Comparison of ENCODE assay signal across 23 mouse cellular contexts in genomic region chr10:121655907-121656306, GRCm38 (mm10). TPM values are rescaled to one million over a fixed set of nuclear protein-coding genes. Genes with fewer than 3 reads are reported as not detected.
"Had no signal": no experiment of that assay in that cellular context is flagged by ENCODE, and none has a peak within 500 bp of the region (broad histone marks: within the 10 kb centered on the region; RNA-seq: fewer than 3 reads in every experiment).

No protein-coding gene starts in this region.

- H3K36me3 ChIP-seq: kidney, embryonic 15.5 days; limb, embryonic 10.5 days; limb, embryonic 13.5 days; liver, embryonic 12.5 days; liver, embryonic 15.5 days; lung, embryonic 15.5 days had no signal

- H3K4me1 ChIP-seq: kidney, embryonic 15.5 days; limb, embryonic 10.5 days; limb, embryonic 13.5 days; liver, embryonic 12.5 days; liver, embryonic 15.5 days; lung, embryonic 15.5 days; megakaryocyte, embryonic 14.5 days had no signal

- ATAC-seq: intestine, postnatal 0 days; liver, embryonic 12.5 days had no signal

- DNase-seq: kidney, adult 2 months; kidney, postnatal 10 days; kidney, postnatal 36 days; liver; lung, adult 18-20 months; lung, postnatal 10 days; lung, postnatal 36 days; midbrain, embryonic 14.5 days; right cerebral cortex, adult 18-20 months; right cerebral cortex, postnatal 14 days; right cerebral cortex, postnatal 4 days; thymus, postnatal 36 days had no signal

- H3K9me3 ChIP-seq: kidney, embryonic 15.5 days; limb, embryonic 10.5 days; limb, embryonic 13.5 days; liver, embryonic 12.5 days; liver, embryonic 15.5 days; lung, embryonic 15.5 days had no signal

- H3K27ac ChIP-seq: kidney, embryonic 15.5 days; limb, embryonic 10.5 days; limb, embryonic 13.5 days; liver, embryonic 12.5 days; liver, embryonic 15.5 days; lung, embryonic 15.5 days; stomach, postnatal 0 days had no signal

- H3K9ac ChIP-seq: kidney, embryonic 15.5 days; limb, embryonic 13.5 days; liver, embryonic 12.5 days; liver, embryonic 15.5 days; lung, embryonic 15.5 days had no signal

- H3K4me2 ChIP-seq: kidney, embryonic 15.5 days; limb, embryonic 13.5 days; liver, embryonic 12.5 days; liver, embryonic 15.5 days; lung, embryonic 15.5 days; midbrain, embryonic 11.5 days had no signal

- H3K27me3 ChIP-seq: kidney, embryonic 15.5 days; limb, embryonic 13.5 days; liver, embryonic 12.5 days; liver, embryonic 15.5 days; lung, embryonic 15.5 days; megakaryocyte, embryonic 14.5 days had no signal

- H3K4me3 ChIP-seq: kidney, embryonic 15.5 days; limb, embryonic 10.5 days; limb, embryonic 13.5 days; liver, embryonic 12.5 days; liver, embryonic 15.5 days; lung, embryonic 15.5 days; megakaryocyte, embryonic 14.5 days had no signal

RNA-seq across cellular contexts. Expression of gene D930020B18Rik, which starts 14.5 kb away (rescaled TPM):
- polyA plus RNA-seq: liver, embryonic 15.5 days; midbrain, embryonic 11.5 days; neural tube, embryonic 11.5 days had no signal
